18 mouse cellular contexts compared by ENCODE assay signal in genomic region chr4:95417075-95417474, GRCm38 (mm10).
DNase-seq lines count a peak whose midpoint lies in the region; ATAC-seq and TF ChIP-seq lines count a peak whose summit lies in the region.
"Had no signal": no experiment of that assay in that cellular context is flagged by ENCODE, and none has a peak within 500 bp of the region (broad histone marks: within the 10 kb centered on the region; RNA-seq: fewer than 3 reads in every experiment).

No protein-coding gene starts in this region.

- peaks cover 11 to 26% of the 10 kb centered on the region in 2 experiments for H3K4me1 ChIP-seq in CH12.LX (ENCODE audit: control insufficient read depth in 1 of 2, insufficient read depth in 2 of 2)
- no peaks in the 10 kb centered on the region for H3K4me1 ChIP-seq in forebrain, embryonic 13.5 days
- H3K4me1 ChIP-seq: heart, embryonic 15.5 days; hindbrain, embryonic 15.5 days; limb, embryonic 10.5 days; liver, embryonic 13.5 days; midbrain, embryonic 12.5 days had no signal

- H3K4me2 ChIP-seq in CH12.LX (ENCODE audit: insufficient read depth, low read depth, poor library complexity, severe bottlenecking), result no peak overlapping the region
- H3K4me2 ChIP-seq in forebrain, embryonic 13.5 days, result no peak overlapping the region
- H3K4me2 ChIP-seq: heart, embryonic 15.5 days; hindbrain, embryonic 15.5 days; liver, embryonic 13.5 days; midbrain, embryonic 12.5 days had no signal

- peak; percentile 51 for DNase-seq in gastrocnemius, adult 2 months
- DNase-seq in gastrocnemius, postnatal 10 days, result no peak
- peak; percentile 68 for DNase-seq in CH12.LX (ENCODE audit: extremely low read depth)
- DNase-seq in adrenal gland, postnatal 10 days, result peak; percentile 10
- DNase-seq in kidney, adult 9 months, result peak; percentile 34
- no peak for DNase-seq in embryo, embryonic 11 days
- DNase-seq: cerebellum, adult 11 months; liver, embryonic 13.5 days; lung, postnatal 10 days; spleen, adult 18-20 months had no signal

- TF ChIP-seq RAD21 in CH12.LX (IDR thresholded peaks at IDR 0.05; ENCODE audit: low read depth, low read length), result no peak; the same call in 1 of the 2 replicates

- in situ Hi-C loops in CH12.LX (cut with MboI; ENCODE audit: low pct_ligation_motif_present, low pct_unique_long_range_greater_than_20kb, low sequenced_read_pairs), result no loop called here

- H3K9ac ChIP-seq in CH12.LX (ENCODE audit: insufficient read depth, low read depth), result no peak overlapping the region
- no peak overlapping the region for H3K9ac ChIP-seq in forebrain, embryonic 13.5 days
- H3K9ac ChIP-seq: heart, embryonic 15.5 days; hindbrain, embryonic 15.5 days; liver, embryonic 13.5 days; midbrain, embryonic 12.5 days had no signal

- no peaks in the 10 kb centered on the region for H3K27me3 ChIP-seq in CH12.LX (replicated peaks)
- no peaks in the 10 kb centered on the region for H3K27me3 ChIP-seq in forebrain, embryonic 13.5 days
- H3K27me3 ChIP-seq: heart, embryonic 15.5 days; hindbrain, embryonic 15.5 days; liver, embryonic 13.5 days; midbrain, embryonic 12.5 days had no signal

- H3K9me3 ChIP-seq in CH12.LX (replicated peaks; ENCODE audit: low read length), result peaks cover 4% of the 10 kb centered on the region
- 0 out of 2 replicates have a peak, but pooled peaks cover 2% of the 10 kb centered on the region for H3K9me3 ChIP-seq in forebrain, embryonic 13.5 days (replicated peaks)
- H3K9me3 ChIP-seq: heart, embryonic 15.5 days; hindbrain, embryonic 15.5 days; limb, embryonic 10.5 days; liver, embryonic 13.5 days; midbrain, embryonic 12.5 days had no signal

- H3K79me2 ChIP-seq in CH12.LX (replicated peaks; ENCODE audit: control insufficient read depth, extremely low read depth, insufficient read depth, poor library complexity, severe bottlenecking), result no peaks in the 10 kb centered on the region

- WGBS in forebrain, embryonic 13.5 days, result 44% methylated on average over 2 of the region's 2 CpGs

- ATAC-seq in monocyte, adult 5-6 weeks (replicated peaks; ENCODE audit: insufficient number of reproducible peaks, low FRiP score, low TSS enrichment, poor library complexity, severe bottlenecking), result no peak
- no peak for ATAC-seq in forebrain, embryonic 13.5 days
- ATAC-seq: forebrain, embryonic 14.5 days had no signal

- H3K36me3 ChIP-seq in CH12.LX (replicated peaks in 1 of 2; ENCODE audit: control insufficient read depth in 1 of 2, insufficient read depth in 1 of 2, low read length in 1 of 2), result no peaks in the 10 kb centered on the region
- H3K36me3 ChIP-seq in forebrain, embryonic 13.5 days (ENCODE audit: poor library complexity, severe bottlenecking), result no peaks in the 10 kb centered on the region
- H3K36me3 ChIP-seq: heart, embryonic 15.5 days; hindbrain, embryonic 15.5 days; limb, embryonic 10.5 days; liver, embryonic 13.5 days; midbrain, embryonic 12.5 days had no signal

- H3K27ac ChIP-seq in gastrocnemius, adult 2 months, result peak overlapping the region; percentile 63
- H3K27ac ChIP-seq in CH12.LX (ENCODE audit: insufficient read depth, low read depth), result no peak overlapping the region
- no peak overlapping the region for H3K27ac ChIP-seq in forebrain, embryonic 13.5 days
- H3K27ac ChIP-seq: heart, embryonic 15.5 days; hindbrain, embryonic 15.5 days; kidney, postnatal 0 days; limb, embryonic 10.5 days; liver, embryonic 13.5 days; midbrain, embryonic 12.5 days had no signal

- no peak for TF ChIP-seq CTCF in gastrocnemius, adult 2 months (IDR thresholded peaks at IDR 0.05)
- no peak for TF ChIP-seq CTCF in CH12.LX (conservative IDR thresholded peaks at IDR 0.05 in 1 of 2, IDR thresholded peaks at IDR 0.05 in 1 of 2; ENCODE audit: low read depth in 2 of 2, low read length in 2 of 2)

- no peak for TF ChIP-seq EP300 in CH12.LX (IDR thresholded peaks at IDR 0.05; ENCODE audit: low read length)

- dilution Hi-C loops in CH12.LX (cut with MboI; ENCODE audit: extremely low pct_ligation_motif_present, extremely low pct_unique_long_range_greater_than_20kb, low sequenced_read_pairs), result no loop called here

- intact Hi-C loops in gastrocnemius, adult 2 months (cut with DNase I), result no loop called here

- no peak overlapping the region for H3K4me3 ChIP-seq in gastrocnemius, adult 2 months
- H3K4me3 ChIP-seq in CH12.LX (replicated peaks in 1 of 3; ENCODE audit: low read depth in 2 of 3, low read length in 2 of 3, poor library complexity in 1 of 3), result peak overlapping the region in 1 of 3 experiments; percentile 12
- H3K4me3 ChIP-seq in forebrain, embryonic 13.5 days, result no peak overlapping the region
- H3K4me3 ChIP-seq: heart, embryonic 15.5 days; hindbrain, embryonic 15.5 days; limb, embryonic 10.5 days; liver, embryonic 13.5 days; midbrain, embryonic 12.5 days had no signal

- TF ChIP-seq POLR2A in CH12.LX (IDR thresholded peaks at IDR 0.05; ENCODE audit: low read depth, low read length), result no peak

TF ChIP-seq in CH12.LX, 34 proteins besides CTCF, POLR2A, EP300 and RAD21:
- TF ChIP-seq GABPA (IDR thresholded peaks at IDR 0.05; ENCODE audit: insufficient replicate concordance, low read depth, low read length) (no peak), ZC3H11A (IDR thresholded peaks at IDR 0.05; ENCODE audit: low read depth, low read length) (no peak), USF1 (IDR thresholded peaks at IDR 0.05; ENCODE audit: low read depth, low read length) (peak; percentile 21; the same call in 1 of the 2 replicates), NELFE (IDR thresholded peaks at IDR 0.05; ENCODE audit: low read depth, low read length) (no peak), TCF12 (IDR thresholded peaks at IDR 0.05; ENCODE audit: low read depth, low read length) (no peak), CHD2 (IDR thresholded peaks at IDR 0.05; ENCODE audit: low read length) (peak; percentile 53; the same call in 1 of the 2 replicates), PAX5 (IDR thresholded peaks at IDR 0.05; ENCODE audit: low read length) (no peak), ETS1 (conservative IDR thresholded peaks at IDR 0.05; ENCODE audit: low read depth, low read length) (peak; percentile 32), JUND (conservative IDR thresholded peaks at IDR 0.05; ENCODE audit: low read depth, low read length) (no peak), UBTF (IDR thresholded peaks at IDR 0.05; ENCODE audit: low read depth, low read length) (no peak), ELF1 (IDR thresholded peaks at IDR 0.05; ENCODE audit: low read depth, low read length) (no peak), MYC (IDR thresholded peaks at IDR 0.05; ENCODE audit: low read depth, low read length) (no peak), RCOR1 (conservative IDR thresholded peaks at IDR 0.05; ENCODE audit: low read depth, low read length) (no peak), CHD1 (IDR thresholded peaks at IDR 0.05; ENCODE audit: low read depth, low read length) (no peak), SMC3 (IDR thresholded peaks at IDR 0.05; ENCODE audit: low read depth, low read length) (no peak), MAZ (IDR thresholded peaks at IDR 0.05; ENCODE audit: low read depth, low read length) (no peak), BHLHE40 (IDR thresholded peaks at IDR 0.05; ENCODE audit: low read depth, low read length) (peak; percentile 63), ZKSCAN1 (IDR thresholded peaks at IDR 0.05; ENCODE audit: borderline replicate concordance, low read depth, low read length) (no peak), IRF4 (IDR thresholded peaks at IDR 0.05; ENCODE audit: low read depth, low read length) (no peak), ZMIZ1 (IDR thresholded peaks at IDR 0.05; ENCODE audit: low read depth, low read length) (no peak), KAT2A (IDR thresholded peaks at IDR 0.05; ENCODE audit: insufficient replicate concordance, low read length) (no peak), JUN (IDR thresholded peaks at IDR 0.05; ENCODE audit: insufficient read depth, low read depth, low read length) (no peak), POLR2AphosphoS2 (IDR thresholded peaks at IDR 0.05; ENCODE audit: low read depth, low read length) (no peak), MXI1 (IDR thresholded peaks at IDR 0.05; ENCODE audit: low read depth, low read length) (peak; percentile 48; the same call in 1 of the 2 replicates), HCFC1 (IDR thresholded peaks at IDR 0.05; ENCODE audit: low read depth, low read length) (no peak), ZNF384 (IDR thresholded peaks at IDR 0.05; ENCODE audit: low read depth, low read length) (no peak), SIN3A (IDR thresholded peaks at IDR 0.05; ENCODE audit: low read length) (no peak), MAFK (IDR thresholded peaks at IDR 0.05; ENCODE audit: insufficient replicate concordance, low read length) (peak; percentile 81), TBP (conservative IDR thresholded peaks at IDR 0.05; ENCODE audit: low read depth, low read length) (no peak), E2F4 (IDR thresholded peaks at IDR 0.05; ENCODE audit: insufficient replicate concordance, low read depth, low read length) (no peak), NRF1 (IDR thresholded peaks at IDR 0.05; ENCODE audit: low read depth, low read length) (no peak), MAX (IDR thresholded peaks at IDR 0.05; ENCODE audit: low read length) (peak; percentile 37; the same call in 1 of the 2 replicates)
TF ChIP-seq in CH12.LX: peak in this region for 7.

Comparison
In these comparisons a context has a peak if more than half of its experiments do, and no peak if none do; other contexts are left out.
1. DNase-seq: peak in gastrocnemius, adult 2 months (single experiment), CH12.LX (single experiment), adrenal gland, postnatal 10 days (single experiment) and kidney, adult 9 months (single experiment); none in gastrocnemius, postnatal 10 days (single experiment) and embryo, embryonic 11 days (single experiment).